Mouse (Mus musculus) hematopoietic stem cell, adult 5-6 weeks (primary cell): ENCODE measurements at regions not wholly inside any gene's neighbourhood (a gene's known extent, or its start where the extent isn't known, plus 50 kb on each side); places are given as distances from the start of the nearest gene placed in this dataset.

Experiments used
- ATAC-seq, 2 experiments: fragments of 125-278 bp in 1 of 2; replicated peaks in 1 of 2; 2 replicates each; pipeline ENCODE4 v1.8.0; 2016 to 2017; ENCODE audit warnings: inconsistent platforms in 2 of 2, mild to moderate bottlenecking in 2 of 2, moderate number of reproducible peaks in 2 of 2, low read depth in 1 of 2, moderate TSS enrichment in 1 of 2; ENCODE audit not compliant: low FRiP score in 2 of 2, poor library complexity in 2 of 2, severe bottlenecking in 2 of 2, insufficient read depth in 1 of 2, low TSS enrichment in 1 of 2

GRCm38 (mm10) chr4:81953023-81953422, 510.4 kb upstream of the Mpdz start:
- ATAC-seq, result no peak

DNA sequence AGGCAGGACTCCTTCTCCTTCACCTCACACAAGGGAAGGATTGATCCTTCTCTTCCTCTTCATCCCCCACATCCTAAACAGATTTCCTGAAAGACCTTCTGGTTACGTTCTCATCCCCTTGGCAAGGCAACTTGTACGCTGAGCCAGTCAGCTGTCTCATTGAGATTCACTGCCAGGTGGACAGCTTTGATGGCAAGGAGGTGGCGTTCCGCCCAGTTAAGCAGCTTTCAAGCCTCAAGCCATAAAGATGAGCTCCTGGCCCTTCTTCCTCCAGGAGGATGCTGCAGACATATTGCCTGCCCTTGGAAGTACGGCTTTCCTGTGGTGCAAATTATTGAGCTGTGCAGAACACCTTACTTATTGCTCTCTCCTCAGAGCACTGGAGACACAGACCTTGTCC, 494.8 kb upstream of the Mpdz start:
- no peak for ATAC-seq

GRCm38 (mm10) chr4:81930956-81931355, 488.3 kb upstream of the Mpdz start:
- no peak for ATAC-seq

GRCm38 (mm10) chr4:81928581-81929244, 486.1 kb upstream of the Mpdz start:
- no peak for ATAC-seq

DNA sequence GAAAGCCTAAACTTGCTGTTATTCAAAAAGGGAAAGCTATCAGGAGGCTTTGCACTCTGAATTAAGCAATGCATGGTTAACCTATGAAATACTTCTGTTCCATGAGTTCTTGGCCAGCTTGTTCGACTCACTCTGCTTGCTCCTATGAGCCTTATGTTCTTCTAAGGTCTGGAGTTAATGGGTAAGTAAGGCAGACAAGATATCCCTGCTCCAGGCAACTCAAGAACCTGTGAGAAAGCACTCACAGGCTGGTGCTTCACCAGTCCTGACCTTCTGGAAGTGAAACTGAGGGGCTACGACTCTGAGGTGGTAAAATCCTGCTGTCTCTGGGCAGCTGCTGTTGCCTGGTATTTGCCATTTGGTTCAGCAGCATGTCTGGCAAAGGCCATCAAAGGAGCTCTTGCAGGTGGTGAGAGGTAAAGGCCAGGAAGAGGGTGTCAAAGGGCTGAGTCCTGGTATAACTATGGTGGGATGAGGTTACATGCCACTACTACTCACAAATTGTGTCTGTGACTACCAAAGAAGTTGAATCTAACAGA, 484.6 kb upstream of the Mpdz start:
- no peak for ATAC-seq

- ATAC-seq, result no peak
Measured at GRCm38 (mm10) chr4:81926662-81927141, 484.1 kb upstream of the Mpdz start.

DNA sequence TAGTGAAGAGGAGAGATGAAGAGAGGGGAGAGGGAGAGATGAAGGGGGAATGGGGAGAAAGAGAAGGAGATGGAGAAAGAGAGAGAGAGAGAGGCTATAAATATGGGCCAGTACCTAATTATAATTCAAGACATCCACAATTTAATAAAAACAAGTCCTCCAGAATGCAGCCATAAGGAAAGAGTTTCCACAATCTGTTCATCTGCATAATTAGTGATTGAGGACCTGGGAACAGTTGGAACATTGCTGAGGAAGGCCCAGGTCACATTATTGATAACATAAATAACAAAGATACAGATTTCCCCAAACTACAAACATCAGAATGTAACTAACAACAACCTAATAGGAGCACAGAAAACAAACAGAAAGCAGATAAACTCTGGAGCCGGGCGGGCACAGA, 483.0 kb upstream of the Mpdz start:
- no peak for ATAC-seq

- ATAC-seq, result no peak
Measured at GRCm38 (mm10) chr4:81924120-81924519, 481.5 kb upstream of the Mpdz start.

- ATAC-seq, result no peak
Measured at GRCm38 (mm10) chr4:81922876-81923275, 480.3 kb upstream of the Mpdz start.

GRCm38 (mm10) chr4:81914971-81915370, 472.4 kb upstream of the Mpdz start:
- no peak for ATAC-seq

DNA sequence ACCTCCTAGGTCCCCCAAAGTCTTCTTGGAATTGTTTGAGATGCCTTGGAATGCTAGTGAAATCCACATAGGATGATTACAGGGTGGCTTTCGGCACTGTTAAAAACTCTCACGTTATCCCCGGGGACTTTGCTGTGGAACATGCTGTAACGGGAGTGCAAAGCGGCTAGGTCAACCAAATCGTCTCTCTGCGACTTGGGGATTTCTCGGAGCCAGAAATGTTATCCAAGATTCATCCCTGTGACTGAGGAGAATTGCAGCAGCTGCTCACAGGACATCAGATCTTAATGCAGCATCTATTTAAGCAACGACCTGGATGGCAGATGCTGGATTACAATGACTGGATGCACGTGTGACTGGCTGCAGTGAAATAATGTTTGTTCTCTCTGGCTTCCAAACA, 470.7 kb upstream of the Mpdz start:
- ATAC-seq, result no peak

DNA sequence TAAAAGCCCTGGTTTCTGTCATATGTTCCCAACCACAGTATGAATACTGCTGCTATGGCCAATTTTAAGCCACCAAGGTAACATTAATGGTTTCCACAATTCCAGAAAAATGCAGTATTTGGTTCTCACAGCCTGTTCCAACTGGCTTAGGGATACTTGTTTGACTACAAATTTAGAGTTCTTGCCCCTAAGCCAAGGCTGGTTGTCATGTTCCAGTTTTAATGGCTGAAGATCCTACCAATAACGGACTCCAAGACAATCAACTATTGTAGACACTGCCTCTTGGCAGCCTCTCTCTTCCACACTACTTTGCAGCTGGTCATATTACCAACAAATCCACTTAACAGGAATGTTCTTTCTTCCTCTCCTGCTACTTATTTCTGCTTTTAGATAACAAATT, 470.0 kb upstream of the Mpdz start:
- no peak for ATAC-seq

GRCm38 (mm10) chr4:81899961-81900540, 457.4 kb upstream of the Mpdz start:
- no peak for ATAC-seq

- no peak for ATAC-seq
Measured at GRCm38 (mm10) chr4:81898661-81899060, 456.0 kb upstream of the Mpdz start.

GRCm38 (mm10) chr4:81897451-81897850, 454.8 kb upstream of the Mpdz start:
- ATAC-seq, result no peak

DNA sequence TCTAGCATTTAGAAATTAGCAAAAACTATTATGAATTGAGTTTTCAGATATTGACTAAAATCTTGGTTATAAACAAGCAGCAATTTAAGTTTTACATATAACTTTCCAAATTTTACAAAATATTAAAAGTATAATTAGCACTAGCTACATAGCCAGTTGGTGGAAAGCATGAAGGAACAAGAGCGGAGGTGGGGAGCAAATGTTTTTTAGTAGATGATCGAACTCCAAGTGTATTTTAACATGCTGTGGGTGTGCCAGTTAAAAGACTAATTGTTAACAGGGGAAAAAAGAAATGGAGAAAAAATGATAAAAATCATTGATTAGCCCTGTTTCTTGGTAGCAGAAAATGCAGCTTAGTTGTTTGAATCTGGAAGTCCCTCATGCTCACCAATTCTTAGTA, 426.3 kb upstream of the Mpdz start:
- no peak for ATAC-seq

- ATAC-seq, result no peak
Measured at GRCm38 (mm10) chr4:81841642-81842494, 399.3 kb upstream of the Mpdz start.

DNA sequence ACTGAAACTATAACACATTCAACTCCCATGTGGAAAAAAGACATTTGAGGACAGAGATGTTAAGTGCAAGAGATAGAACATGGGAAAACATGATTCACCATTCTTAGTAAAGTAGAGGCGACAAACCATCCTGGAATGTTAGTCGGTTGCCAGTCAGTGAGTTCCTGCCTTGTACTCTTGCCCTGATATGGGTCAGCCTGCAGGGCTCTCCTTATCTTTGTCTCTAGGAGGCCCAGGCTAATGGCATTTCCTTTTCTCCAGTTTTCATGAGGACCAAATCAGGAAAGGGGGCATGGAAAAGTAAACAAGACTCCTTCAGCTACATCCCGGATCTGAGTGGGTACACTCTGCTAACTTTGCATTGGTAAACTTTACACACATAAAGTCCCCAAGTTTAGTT, 387.4 kb upstream of the Mpdz start:
- ATAC-seq, result no peak
